Mouse (Mus musculus) C2C12 (cell line): ENCODE data around the gene Itgb7. TPM values are rescaled to one million over a fixed set of nuclear protein-coding genes. Genes with fewer than 3 reads are reported as not detected.

ENCODE experiments used
- H3K27me3 ChIP-seq: one replicate; pipeline ENCODE4 v1.6.1; 2011; ENCODE audit not compliant: control insufficient read depth, insufficient read depth, insufficient read length
- H3K36me3 ChIP-seq: one replicate; pipeline ENCODE4 v1.6.1; 2011; ENCODE audit not compliant: control insufficient read depth, insufficient read depth
- H3K4me3 ChIP-seq: one replicate; pipeline ENCODE4 v1.5.1; 2011; ENCODE audit warnings: mild to moderate bottlenecking, control low read depth; ENCODE audit not compliant: poor library complexity, insufficient read depth, severe bottlenecking
- H3K79me2 ChIP-seq: one replicate; pipeline ENCODE4 v1.6.1; 2011; ENCODE audit not compliant: control insufficient read depth, insufficient read depth
- H3K79me3 ChIP-seq: one replicate; pipeline ENCODE4 v1.6.1; 2011; ENCODE audit warnings: low read depth, control low read depth
- H3ac ChIP-seq: one replicate; pipeline ENCODE3; 2011; ENCODE audit warnings: low read depth; ENCODE audit not compliant: control insufficient read depth, insufficient read length
- CEBPB ChIP-seq: IDR thresholded peaks from one replicate; pipeline ENCODE4 v1.6.1; 2011; ENCODE audit warnings: low read depth, mild to moderate bottlenecking, control low read depth, moderate library complexity
- CTCF ChIP-seq: IDR thresholded peaks from one replicate; pipeline ENCODE4 v1.5.1; 2011; ENCODE audit not compliant: control insufficient read depth, insufficient read depth, insufficient read length
- FOSL1 ChIP-seq: IDR thresholded peaks from one replicate; pipeline ENCODE4 v1.8.0; 2011; ENCODE audit warnings: mild to moderate bottlenecking, low read length; ENCODE audit not compliant: poor library complexity, insufficient read depth, severe bottlenecking
- MAX ChIP-seq: IDR thresholded peaks from one replicate; pipeline ENCODE4 v1.6.1; 2011; ENCODE audit warnings: mild to moderate bottlenecking, control low read depth
- MYOD1 ChIP-seq: IDR thresholded peaks from one replicate; pipeline ENCODE4 v1.6.1; 2011; ENCODE audit warnings: low read depth; ENCODE audit not compliant: control insufficient read depth, insufficient read length
- MYOG ChIP-seq: IDR thresholded peaks from one replicate; pipeline ENCODE4 v1.6.1; 2011; ENCODE audit not compliant: control insufficient read depth, insufficient read length; ENCODE audit errors: extremely low read depth
- USF1 ChIP-seq: IDR thresholded peaks from one replicate; pipeline ENCODE4 v1.6.1; 2011; ENCODE audit warnings: low read depth, mild to moderate bottlenecking, control low read depth, moderate library complexity
- long read RNA-seq, 2 experiments: library from polyadenylated mRNA; unstranded; transcript quantifications; one replicate each; pipeline ENCODE4 v2.0.0; 2019 to 2020
- polyA plus RNA-seq: library from polyadenylated mRNA; unstranded; fragments of >200 nt; fragmentation: generic; extraction: Trizol; gene quantifications from one replicate; pipeline ENCODE4 v1.2.1, GENCODE M21; 2012; ENCODE audit warnings: missing spikeins

Gene Itgb7
- polyA plus RNA-seq: 58.8 TPM
- long read RNA-seq, experiment 1, transcript Itgb7-201 (15 exons, 2,683 nt): major isoform, 7 of 10 reads
- long read RNA-seq, experiment 1, partial matches to known transcripts: 2 of 10 reads
- long read RNA-seq, experiment 1, other reads (novel, unspliced or antisense): 1 of 10 reads
- long read RNA-seq, experiment 2, transcript Itgb7-201 (15 exons, 2,683 nt): major isoform, 130 of 165 reads
- long read RNA-seq, experiment 2, partial matches to known transcripts: 5 of 165 reads
- long read RNA-seq, experiment 2, other reads (novel, unspliced or antisense): 30 of 165 reads

DNA sequence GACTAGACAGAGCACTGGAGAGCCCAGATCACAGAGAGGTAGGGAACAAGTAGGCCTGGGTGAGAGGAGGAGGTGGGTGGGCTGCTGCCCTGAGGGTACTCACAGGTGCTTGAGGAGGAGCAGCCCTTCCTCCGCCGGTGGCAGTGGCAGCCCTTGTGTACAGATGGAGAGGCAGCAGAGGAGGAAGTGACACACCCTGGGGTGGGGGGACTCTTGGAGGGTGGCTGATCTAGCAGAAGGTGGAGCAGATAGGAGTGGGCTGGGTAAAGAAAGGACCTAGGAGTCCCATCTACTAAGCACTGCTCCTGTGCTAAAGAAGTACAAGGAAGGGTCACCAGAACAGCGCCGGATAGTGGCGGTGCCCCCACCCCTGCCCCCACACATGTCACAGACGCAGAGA lies at the start of gene Itgb7:
Gene Itgb7 (minus strand): TSS at position 197 of the 400 bp plus-strand sequence.
- Histone ChIP-seq H3K27me3 (no peaks in the 10 kb centered on the region), H3K79me2 (peaks cover 35% of the 10 kb centered on the region), H3K36me3 (peaks cover 45% of the 10 kb centered on the region), H3K4me3 (peak within 1 kb of the TSS; percentile 8), H3ac (peak within 1 kb of the TSS; percentile 22), H3K79me3 (peaks cover 21% of the 10 kb centered on the region)
- TF ChIP-seq MYOD1: no peak
- TF ChIP-seq MAX: no peak
- no peak for TF ChIP-seq CEBPB
- no peak for TF ChIP-seq CTCF
- TF ChIP-seq USF1: no peak
- no peak for TF ChIP-seq MYOG
- no peak for TF ChIP-seq FOSL1

GRCm38 (mm10) chr15:102280623-102281022 lies 48.9 kb upstream of the Itgb7 start:
- peaks cover 25% of the 10 kb centered on the region for H3K79me3 ChIP-seq
- H3K79me2 ChIP-seq: peaks cover 28% of the 10 kb centered on the region
- H3K27me3 ChIP-seq: no peaks in the 10 kb centered on the region
- H3ac ChIP-seq: peak overlapping the region; percentile 84
- H3K4me3 ChIP-seq: peak overlapping the region; percentile 78
- peaks cover 20% of the 10 kb centered on the region for H3K36me3 ChIP-seq
- TF ChIP-seq MYOD1 (no peak), USF1 (no peak), CEBPB (no peak), FOSL1 (no peak), MYOG (no peak), MAX (no peak), CTCF (no peak)

- peaks cover 20% of the 10 kb centered on the region for H3K36me3 ChIP-seq
- H3ac ChIP-seq: peak overlapping the region; percentile 84
- peaks cover 28% of the 10 kb centered on the region for H3K79me2 ChIP-seq
- H3K79me3 ChIP-seq: peaks cover 25% of the 10 kb centered on the region
- H3K4me3 ChIP-seq: peak overlapping the region; percentile 78
- no peak for TF ChIP-seq MYOG
- TF ChIP-seq FOSL1: no peak
- no peak for TF ChIP-seq MYOD1
- TF ChIP-seq CTCF: no peak
- H3K27me3 ChIP-seq: no peaks in the 10 kb centered on the region
These were observed 48.2 kb upstream of the Itgb7 start for GRCm38 (mm10) chr15:102279783-102280520.

DNA sequence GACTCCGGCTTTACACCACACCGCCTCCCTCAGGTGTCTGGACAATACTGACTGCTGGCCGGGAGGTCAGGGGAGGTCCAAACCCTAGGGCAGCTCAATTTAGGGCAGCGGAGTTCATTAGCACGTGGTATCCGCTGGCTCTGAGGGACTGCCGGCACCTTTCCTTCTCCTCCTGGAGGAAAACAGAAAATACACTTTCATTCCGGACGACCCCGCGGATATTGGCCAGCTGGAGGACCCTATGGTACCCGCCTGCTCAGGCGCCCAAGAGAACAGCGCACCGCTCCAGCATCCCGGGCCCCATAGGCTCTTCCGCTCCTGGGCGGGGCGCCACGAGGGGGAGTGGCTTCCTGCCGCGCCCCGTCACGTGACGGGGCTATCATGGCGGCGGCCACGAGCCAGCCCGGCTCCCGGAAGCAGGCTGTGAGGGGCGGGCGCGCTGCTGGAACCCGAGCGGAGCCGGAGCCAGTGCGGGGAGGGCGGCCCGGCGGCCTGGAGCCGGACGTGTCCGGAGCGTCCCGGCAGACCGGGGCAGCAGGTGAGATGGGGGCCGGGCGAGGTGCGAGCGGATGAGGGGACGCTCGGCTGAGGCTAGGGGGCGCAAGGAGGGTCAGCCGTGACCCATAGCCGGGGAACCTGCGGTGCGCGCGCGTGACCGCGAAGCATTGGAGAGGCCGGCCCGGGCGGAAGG lies 47.5 kb upstream of the Itgb7 start, which contains the start of gene Mfsd5:
Gene Mfsd5 (plus strand): TSS at position 363 of the 691 bp plus-strand sequence.
- Histone ChIP-seq H3ac (peak within 1 kb of the TSS; percentile 84), H3K79me2 (peaks cover 28% of the 10 kb centered on the region), H3K27me3 (no peaks in the 10 kb centered on the region), H3K4me3 (peak within 1 kb of the TSS; percentile 78), H3K36me3 (peaks cover 20% of the 10 kb centered on the region), H3K79me3 (peaks cover 25% of the 10 kb centered on the region)
- TF ChIP-seq CTCF (peak; percentile 54), MYOD1 (no peak), MAX (peak; percentile 90), USF1 (peak; percentile 97), MYOG (no peak), CEBPB (no peak), FOSL1 (no peak)

DNA sequence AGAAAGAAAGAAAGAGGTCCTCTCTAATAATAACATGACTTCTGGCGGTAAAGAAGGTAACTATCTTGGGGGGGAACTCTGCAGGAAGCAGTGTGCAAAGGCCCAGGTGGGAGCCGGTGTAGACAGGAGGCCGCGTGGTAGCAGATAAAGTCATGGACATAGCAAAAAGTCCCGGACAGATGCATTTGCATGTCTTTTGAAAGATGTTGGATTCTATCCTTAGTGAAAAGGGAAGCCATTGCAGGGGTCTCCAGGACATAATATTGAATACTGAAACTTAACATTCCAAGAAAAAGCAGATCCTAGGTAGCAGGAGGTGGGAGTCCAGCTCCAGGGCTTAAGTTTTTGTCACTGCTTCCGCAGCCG lies 47.0 kb upstream of the Itgb7 start:
- Histone ChIP-seq H3K79me2 (peaks cover 28% of the 10 kb centered on the region), H3K36me3 (peaks cover 20% of the 10 kb centered on the region), H3K27me3 (no peaks in the 10 kb centered on the region), H3ac (peak overlapping the region; percentile 77), H3K79me3 (peaks cover 25% of the 10 kb centered on the region), H3K4me3 (peak overlapping the region; percentile 78)
- TF ChIP-seq CTCF (no peak), MAX (no peak), MYOG (no peak), FOSL1 (no peak), CEBPB (no peak), MYOD1 (no peak), USF1 (no peak)
